Mouse (Mus musculus): Measurements from ENCODE around the gene St3gal5.

St3gal5 gene

DNA sequence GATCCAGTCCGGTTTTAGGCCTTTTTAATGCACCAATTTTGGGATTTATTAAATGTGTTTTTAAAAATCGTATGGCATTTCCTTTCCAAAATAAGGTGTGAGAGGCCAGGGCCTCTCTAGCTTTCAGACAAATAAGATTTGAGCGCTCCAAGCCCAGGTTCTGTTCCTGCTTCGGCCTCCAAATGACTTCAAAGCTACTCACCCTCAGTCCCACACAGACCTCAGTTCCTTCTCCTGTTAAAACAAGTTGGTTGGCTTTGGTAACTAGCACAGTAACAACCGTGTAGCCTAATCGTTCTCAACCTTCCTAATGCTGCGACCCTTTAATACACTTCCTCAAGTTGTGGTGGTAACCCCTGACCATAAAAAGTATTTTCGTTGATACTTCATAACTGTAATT, 723 bp upstream of the St3gal5 start:
- DNase-seq (ENCODE audit: low read depth, low spot score) = no peak

DNA sequence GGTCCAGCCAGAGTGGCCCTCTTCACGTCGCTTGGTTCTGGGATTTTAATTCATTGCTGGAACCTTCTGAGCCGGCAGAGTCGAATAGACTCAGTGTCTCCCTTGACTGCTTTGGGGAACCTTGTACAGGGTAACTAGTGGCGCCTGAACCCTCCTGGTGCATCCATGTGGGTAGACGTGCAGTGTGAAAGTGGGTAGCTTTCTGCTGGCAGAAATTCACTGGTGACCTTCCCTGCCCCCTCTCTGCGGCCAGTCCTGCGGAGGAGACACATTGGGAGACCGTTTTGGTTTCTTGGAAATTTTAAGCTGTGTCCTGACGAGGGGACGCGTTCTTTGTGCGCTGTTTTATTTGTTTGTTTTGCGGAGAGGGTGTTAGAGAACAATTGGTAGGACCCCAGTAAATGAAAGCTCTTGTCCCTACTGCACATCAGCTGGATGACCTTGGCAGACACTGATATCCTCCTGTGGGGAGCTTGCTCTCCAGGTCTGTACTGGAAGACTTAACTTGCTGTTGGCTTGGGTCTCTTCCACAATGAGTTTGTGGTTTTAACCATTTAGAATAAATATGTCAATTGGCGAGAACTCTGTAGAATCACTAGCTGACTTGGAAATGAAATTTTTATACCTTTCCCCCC, 746 bp downstream of the St3gal5 start:
- no peak for DNase-seq (ENCODE audit: low read depth, low spot score)

DNA sequence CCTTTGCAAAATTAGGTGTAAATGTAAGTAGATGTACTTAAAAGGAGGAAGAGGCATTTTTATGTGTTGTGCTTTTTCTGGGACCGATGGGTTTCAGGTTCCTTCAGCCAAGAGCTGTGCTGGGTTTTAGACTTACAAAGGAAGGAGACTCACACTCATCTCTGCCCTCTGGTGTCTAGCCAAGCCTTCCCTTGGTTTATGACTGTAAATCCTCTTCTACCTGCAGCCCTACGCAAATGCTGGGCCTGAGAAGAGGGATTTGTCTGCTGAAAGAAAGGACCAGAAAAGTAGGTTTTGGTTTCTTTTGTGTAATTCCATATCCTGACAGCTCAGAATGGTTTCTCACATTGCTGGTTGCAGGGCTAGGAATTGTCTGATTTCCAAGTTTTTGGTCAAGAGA, 1.3 kb downstream of the St3gal5 start:
- peak; percentile 58 for DNase-seq (ENCODE audit: low read depth, low spot score)

DNA sequence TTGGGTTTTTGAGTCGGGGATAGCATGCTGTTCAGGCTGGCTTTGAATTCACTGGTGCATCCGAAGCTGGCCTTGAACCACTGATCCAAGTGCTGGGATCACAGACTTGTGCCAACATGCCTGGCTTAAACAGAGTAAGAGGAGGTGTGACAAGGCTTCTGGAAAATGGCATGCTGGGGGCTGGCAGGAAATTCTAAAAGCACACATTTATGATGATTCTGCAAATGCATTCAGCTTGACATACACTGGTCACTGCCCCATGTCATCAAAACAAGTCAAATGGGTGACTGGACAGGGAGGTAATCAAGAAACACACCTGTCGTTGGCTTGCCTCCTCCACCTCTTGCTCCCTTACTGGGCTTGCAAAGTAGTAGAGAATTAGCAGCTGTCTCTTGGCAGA, 1.9 kb downstream of the St3gal5 start:
- DNase-seq (ENCODE audit: low read depth, low spot score) = no peak

DNA sequence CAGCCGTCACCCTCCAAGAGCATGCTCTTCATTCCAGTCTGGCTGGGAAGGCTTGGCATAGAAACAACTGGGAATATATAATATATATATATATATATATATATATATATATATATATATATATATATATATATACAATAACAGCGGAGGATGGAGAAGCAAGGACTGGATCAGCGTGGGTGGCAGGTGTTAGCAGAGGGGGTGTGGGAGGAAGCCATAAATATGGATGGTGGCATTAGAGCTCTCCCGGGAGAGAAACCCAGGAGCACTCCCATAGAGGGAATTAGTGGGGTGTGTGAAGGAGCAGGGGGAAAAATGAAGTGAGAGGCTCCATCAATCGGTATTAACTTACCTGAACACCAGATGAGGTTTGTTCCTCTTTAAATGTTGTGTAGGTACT, 2.8 kb downstream of the St3gal5 start:
- DNase-seq (ENCODE audit: low read depth, low spot score) = no peak

DNA sequence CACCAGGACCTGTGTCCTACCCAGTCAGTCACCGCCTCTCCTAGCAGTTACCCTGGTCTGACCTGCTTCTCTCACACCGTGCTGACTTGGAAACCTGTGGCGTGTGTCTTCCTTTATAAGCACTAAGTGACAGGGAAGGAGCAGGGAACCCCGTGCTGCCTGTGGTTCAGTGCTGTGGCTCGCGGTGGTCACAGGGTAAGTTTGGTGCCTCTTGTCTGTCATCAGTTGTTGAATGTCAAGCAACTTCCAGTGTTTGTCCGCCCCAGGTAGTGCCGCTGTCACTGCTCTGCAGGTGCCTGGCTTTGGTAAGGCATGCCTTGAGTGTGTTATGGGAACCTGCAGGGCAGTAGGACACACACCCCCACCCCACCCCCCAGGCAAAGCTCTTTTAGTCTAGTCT, 3.5 kb downstream of the St3gal5 start:
- DNase-seq (ENCODE audit: low read depth, low spot score) = no peak

DNA sequence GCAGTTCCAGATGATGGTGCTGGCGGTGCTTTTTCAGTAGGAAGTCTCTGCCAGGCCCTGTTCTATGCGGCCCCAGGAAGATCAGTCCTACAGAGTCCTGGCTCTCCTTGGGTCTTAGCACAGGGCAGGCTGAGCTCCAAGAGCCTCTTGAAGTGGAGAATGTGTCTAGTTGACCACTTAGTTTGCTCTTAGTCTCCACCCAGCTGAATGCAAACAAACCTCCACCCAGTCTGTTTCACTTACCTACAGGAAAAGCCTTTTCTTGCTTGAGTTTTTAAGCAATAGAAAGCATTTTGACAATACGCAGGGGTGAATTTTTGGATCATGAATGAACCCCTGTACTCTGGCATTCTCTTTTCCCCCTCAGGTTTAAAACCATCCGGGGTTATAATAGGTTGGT, 4.0 kb downstream of the St3gal5 start:
- DNase-seq (ENCODE audit: low read depth, low spot score) = no peak

DNA sequence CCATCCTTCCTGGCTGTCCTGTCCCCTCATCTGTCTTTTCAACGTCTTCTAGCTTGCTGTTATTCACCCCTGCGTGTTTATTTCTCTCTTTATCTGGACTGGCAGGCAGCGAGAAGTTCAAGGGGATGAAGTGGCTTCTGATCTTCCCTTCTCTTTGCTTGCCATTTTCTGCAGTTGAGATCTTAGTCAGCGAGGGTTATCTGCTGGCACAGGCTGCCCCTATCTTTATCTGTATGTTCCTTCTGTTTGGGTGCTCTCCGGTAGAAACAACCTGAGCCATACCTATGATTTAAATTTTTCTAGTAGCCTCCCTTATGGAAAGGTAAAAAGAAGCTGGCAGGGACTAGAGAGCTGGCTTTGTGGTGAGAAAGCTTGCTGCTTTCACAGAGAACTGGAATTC, 4.7 kb downstream of the St3gal5 start:
- DNase-seq (ENCODE audit: low read depth, low spot score) = no peak

DNA sequence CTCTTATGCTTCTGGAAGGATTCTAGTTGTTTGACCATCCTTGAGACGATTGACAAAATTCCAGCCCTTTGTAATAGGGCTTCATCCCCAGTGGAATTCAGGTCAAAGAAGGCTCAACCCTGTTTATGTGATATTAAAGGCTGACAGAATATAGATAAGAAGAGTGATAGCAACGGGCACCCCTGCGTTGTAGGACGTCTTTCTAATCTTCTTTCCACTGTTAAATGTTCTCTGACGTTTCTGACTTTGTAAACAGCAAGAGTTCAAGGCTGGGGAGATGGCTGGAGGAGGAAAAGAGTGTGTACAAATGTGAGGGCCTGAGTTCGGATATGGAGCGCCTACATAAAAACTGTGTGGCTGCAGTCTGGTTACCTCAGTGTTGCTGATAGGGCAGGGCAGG, 7.1 kb downstream of the St3gal5 start:
- DNase-seq (ENCODE audit: low read depth, low spot score) = no peak

DNA sequence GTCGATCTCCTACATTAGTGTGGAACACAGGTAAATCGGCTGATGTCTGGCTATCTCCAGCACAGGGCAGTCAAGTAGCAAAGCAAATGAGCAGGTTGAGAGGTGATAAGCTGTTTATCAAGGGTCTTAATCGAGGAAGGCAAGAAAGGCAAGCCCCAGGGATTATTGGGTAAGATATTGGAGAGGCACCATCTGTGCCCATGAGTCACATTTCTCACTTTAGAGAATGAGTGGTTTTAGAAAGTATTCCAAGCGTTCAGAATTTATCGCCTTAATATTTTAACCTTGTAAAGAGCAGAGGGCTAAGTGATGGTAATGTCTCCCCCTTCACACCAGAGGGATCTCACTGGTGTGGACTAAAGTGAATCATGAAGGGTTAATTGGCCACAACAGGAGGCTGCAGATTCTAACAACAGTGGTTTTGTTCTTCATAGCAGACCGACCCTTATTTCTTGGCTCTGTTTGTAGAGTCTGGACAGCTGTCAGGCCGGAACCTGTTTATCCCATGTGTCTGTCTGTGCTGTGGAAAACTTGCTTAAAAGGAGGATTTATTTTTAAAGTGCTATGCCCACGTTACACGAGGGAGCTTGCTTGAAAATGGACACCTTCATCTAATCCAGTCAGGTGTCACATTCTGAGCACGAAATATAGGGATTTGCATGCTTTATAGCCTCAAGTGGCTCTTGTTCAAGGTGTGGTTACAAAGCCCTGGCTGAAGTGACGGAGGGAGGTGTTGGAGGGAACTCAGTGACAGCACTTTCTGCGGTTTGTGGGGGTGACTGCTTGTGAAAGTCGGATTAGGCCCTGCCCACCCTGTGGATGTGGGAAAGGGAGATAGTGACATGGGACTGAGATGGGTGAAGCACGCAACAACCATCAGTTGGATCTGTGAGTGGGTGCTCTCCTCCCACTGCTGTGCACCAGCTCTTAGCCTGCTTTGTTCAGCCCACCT, 11.8 kb downstream of the St3gal5 start:
- no peak for DNase-seq (ENCODE audit: low read depth, low spot score)

DNA sequence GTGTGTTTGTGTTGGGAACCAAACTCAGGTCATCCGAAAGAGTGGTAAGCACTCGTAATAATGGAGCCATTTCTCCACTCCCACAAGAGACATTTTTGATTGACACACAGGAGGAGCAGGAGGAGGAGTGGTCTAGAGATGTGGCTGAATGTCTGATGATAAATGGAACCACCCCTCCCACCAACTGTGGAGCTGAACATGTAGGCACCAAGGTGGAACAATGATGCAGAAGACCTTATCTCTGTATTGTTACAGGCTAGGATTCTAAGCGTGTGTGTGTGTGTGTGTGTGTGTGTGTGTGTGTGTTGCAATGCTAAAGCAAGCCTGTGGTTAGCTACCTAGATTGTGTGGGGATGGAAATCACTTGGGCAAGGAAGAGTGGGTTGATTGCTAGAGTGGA, 13.2 kb downstream of the St3gal5 start:
- DNase-seq (ENCODE audit: low read depth, low spot score) = no peak

DNA sequence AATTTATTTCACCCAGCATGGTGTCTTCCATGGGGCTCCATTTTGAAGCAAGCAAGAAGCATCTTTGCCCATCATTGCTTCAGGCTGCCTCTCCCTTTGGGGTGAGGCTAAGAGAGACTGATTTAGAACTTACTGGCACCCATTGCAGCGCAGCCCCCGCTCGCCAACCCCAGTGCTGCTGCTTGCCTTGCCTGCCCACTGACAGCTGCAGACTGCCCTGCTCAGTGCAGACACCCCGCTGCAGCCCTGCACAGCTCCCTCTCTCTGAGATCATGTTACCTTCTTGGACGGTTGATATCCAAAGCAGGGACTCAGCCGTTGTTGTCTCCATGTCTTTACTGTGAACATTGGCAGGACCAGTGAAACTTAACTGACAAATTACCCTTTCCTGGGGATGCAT, 15.2 kb downstream of the St3gal5 start:
- DNase-seq (ENCODE audit: low read depth, low spot score) = peak; percentile 7

DNA sequence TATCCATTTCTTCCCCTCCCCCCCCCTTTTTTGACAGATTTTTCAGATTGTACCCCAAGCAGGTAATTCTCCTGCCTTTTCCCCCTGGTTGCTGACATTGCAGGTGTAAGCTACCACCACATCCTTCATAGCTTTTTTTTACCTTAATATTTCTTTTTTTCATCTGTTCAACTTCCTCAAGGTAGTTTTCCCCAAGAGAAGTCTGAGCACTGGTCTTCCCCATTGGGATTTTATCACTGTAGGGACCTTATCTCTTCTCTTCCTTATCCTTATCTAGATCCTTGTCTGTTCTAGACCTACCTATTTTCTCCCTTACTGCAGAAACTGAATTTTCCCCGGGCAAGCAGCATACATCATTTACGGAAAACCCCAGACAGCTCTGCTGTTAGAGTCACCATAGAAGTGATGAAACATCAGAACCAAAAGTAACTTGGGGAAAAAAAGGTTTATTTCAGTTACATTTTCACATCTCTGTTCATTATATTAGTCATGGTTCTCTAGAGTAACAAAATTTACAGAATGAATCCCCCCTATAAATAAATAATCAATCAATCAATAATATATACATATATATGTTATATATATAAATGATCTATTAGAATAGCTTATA, 15.8 kb downstream of the St3gal5 start:
- peak; percentile 12 for DNase-seq (ENCODE audit: low read depth, low spot score)

DNA sequence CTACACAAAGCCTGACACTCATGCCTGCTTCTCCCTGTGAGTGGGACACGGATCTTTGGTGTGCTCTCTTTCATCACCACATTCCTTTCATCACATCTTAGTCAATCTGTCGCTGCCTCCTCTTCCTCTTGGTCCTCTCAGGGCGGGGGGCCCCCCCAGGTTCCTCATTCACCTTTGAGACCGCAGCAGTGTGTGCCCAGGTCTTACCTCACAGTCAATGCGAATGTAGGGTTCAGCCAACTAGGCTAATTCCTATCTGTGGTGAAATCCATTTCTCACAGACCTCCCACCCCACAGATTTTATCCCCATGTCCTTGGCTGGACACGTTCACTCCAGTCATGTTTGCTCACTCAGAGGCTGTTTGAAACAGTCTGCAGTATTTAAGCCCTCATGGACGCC, 17.5 kb downstream of the St3gal5 start:
- no peak for DNase-seq (ENCODE audit: low read depth, low spot score)

DNA sequence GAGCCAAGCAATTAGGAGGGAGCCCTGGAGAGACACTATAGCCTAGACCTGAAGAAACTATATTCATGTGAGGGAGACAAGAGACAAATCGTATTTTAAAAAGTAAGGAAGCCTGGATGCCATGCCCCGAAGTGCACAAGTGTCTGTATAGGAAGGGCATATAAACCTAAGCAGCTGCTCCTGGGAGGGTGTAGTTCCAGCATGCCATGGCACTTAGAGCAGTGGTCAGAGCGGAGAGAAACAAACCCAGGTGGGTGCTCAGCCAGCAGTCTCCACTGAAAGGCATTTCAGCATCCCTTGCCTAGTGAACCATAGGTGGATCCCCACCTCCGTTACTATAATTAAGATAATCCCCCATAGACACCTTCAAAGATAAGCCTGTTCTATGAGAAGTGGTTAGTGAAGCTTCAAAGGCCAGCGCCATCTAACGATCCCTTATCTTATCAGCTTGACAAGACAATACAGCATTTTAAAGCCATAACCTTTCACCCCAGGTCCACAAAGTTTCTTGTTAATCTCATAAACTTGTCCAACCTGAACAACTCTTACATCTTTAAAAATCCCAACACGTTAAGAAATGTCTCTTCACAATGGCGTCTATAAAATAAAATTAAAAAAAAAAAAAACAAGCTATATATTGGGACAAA, 20.1 kb downstream of the St3gal5 start:
- DNase-seq (ENCODE audit: low read depth, low spot score) = no peak

DNA sequence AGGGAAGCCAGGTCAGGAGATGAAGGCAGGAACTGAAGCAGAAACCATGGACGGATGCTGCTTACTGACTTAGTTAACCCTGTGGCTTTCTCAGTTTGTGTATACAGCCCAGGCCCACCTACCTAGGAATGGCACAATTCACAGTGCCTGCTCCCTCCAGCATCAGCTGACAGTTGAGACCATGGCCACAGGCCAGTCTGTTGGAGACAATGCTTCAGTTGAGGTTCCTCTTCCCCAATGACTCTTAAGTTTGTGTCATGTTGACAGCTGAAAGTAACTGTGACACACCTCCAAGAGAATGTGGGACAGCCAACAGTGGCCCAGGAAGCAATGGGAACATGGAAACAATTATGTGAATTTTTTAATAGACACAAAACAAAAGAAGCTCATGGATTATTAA, 22.5 kb downstream of the St3gal5 start:
- DNase-seq (ENCODE audit: low read depth, low spot score) = no peak

DNA sequence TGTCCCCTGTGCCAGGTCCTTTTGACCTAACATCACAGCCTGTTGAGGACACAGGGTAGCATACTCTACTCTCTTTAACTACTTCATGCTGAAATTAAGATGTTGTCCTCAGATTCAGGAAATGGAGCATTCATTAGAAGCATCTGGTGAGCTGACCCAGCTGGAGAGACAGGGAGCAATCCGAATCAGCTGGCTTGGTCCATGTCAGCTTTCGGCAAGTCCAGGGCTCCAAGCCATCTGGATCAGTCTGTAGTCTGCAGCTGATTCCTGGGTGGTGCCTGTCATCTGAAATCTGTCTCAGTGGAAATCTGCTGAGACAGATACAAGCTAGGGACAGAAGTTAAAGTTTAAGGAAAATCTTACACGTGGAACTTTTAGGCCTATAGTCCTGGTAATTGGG, 23.9 kb downstream of the St3gal5 start:
- DNase-seq (ENCODE audit: low read depth, low spot score) = no peak

DNA sequence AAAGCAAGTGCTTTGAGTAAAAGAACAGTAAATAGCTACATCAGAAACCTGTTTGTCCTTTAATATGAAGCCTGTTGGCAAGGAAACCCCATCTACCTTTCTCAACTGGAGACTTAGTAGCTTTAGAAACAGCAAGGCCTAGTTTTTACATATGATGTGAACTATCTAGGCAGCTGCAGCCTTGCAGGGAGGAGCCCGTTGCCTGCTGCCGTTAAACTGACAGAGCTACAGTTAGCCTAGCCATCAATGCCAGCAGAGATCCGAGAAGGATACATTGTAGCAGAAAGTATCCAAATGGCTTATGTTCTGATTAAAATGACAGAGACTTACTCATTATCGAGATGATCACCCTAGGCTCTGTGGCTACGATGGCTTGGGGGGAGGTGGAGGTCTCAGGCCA, 25.1 kb downstream of the St3gal5 start:
- no peak for DNase-seq (ENCODE audit: low read depth, low spot score)

DNA sequence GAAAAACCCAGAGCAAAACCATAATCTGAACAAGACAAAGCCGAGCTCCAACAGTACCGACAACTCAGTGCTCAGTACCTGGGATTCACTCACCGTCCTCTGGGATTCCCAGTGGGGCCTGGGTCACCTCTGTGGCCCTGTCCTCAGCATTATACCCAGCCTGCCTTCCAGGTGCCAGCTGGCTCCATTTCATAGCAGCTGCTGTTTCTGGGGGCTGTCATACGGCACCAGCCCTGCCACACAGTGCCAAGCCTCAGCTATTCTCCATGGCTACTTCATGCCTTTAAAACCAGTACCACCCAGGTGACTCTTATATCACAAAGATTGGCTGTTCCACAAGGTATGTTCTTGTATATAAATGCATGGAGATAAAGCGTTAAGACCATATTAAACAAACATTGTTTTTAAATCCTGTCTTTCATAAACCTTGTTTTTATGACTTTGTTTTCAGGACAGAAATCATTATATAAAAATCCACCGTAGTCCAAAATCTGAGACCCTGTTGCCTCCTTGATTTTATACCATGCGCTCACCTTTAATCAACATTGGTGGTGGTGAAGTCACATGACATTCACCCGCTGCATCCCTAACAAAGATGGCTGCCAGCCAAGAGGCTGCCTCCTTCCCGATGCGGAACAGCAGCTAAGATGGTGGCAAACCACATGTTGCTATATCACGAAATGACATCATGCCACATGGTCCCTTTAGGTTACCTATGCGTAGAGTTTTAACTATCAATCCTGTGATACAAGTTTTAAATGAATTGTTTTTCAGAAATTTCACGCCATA, 27.1 kb downstream of the St3gal5 start:
- no peak for DNase-seq (ENCODE audit: low read depth, low spot score)

DNA sequence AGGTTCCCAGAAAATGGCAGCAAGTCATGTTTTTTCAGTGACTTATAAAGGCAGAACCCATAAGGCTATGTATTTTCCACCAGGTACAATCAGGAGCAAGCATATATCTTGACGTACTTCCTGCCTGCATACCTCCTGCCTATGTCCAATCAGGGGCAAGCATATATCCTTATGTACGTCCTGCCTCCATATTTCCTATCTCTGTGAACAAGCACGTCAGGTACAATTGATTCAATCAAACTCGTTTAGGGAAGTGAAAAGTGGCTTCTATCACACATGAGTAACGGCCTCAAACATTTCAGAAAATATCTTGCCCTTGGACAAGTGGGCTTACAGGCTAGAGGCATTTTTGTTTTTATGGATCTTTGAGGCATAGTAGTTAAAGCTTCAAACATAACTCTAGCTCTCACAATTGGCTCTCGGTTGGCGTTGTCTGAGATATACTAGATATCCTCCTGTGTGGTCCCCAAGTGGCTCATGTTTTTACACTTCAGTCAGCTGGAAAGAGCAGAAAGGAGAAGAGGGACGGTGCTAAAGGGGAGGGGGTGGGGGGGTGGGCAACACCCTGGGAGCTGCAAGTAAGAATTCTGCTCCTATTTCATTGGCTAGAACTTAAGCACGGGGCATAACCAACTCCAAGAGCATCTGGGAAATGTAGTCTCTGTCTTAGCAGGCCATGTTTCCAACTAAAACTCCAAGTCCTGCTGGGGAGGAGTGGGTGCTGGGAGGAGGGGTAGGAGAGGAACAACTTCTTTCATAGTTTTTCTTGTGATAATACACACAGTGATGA, 28.9 kb downstream of the St3gal5 start:
- DNase-seq (ENCODE audit: low read depth, low spot score) = peak; percentile 37

DNA sequence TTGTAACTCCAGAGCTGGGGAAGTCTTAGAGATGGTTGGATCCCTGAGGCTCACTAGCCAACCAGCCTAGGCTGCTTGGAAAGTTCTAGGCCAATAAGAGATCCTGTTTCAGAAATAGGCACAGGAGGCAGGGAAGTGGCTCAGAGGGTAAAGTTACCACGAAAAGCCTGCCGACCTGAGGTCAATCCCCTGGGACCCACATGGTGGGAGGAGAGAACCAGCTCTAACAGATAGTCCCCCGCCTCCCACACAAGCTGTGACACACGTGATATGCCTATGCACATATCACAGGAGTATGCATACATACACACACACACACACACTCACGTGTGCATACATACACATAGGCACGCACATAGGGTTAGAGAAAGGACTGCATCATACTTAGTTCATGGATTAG, 32.7 kb downstream of the St3gal5 start:
- no peak for DNase-seq (ENCODE audit: low read depth, low spot score)
